Mouse (Mus musculus) mammary gland, adult 2 months (tissue): ENCODE measurements around the gene Pde8b. TPM values are rescaled to one million over a fixed set of nuclear protein-coding genes. Genes with fewer than 3 reads are reported as not detected.

Source experiments
- polyA plus RNA-seq: library from polyadenylated mRNA; depleted of rRNA; stranded (reverse); fragments of >200 nt; gene quantifications from 2 replicates; pipeline ENCODE4 v1.2.3, GENCODE M21; 2012; ENCODE audit warnings: low replicate concordance; rRNA removed

Pde8b gene
- polyA plus RNA-seq: 2.6 and 3.9 TPM in 2 replicates

GRCm38 (mm10) chr13:95249511-95250456 lies at the start of gene Pde8b:
Gene Pde8b, minus strand, starts transcription at chr13:95250336.

GRCm38 (mm10) chr13:94976219-94977186 lies 273.6 kb downstream of the Pde8b start, which contains the start of gene Wdr41:
Gene Wdr41, plus strand, starts transcription at chr13:94976344.

Other genes starting within 250 kb of the Pde8b start
- gene Zbed3, start 73.3 kb upstream of the Pde8b start, polyA plus RNA-seq: 27.9 and 28.6 TPM in 2 replicates
- gene Aggf1, start 125.0 kb upstream of the Pde8b start, polyA plus RNA-seq: 12.4 and 20.3 TPM in 2 replicates
- gene Crhbp, start 194.6 kb upstream of the Pde8b start, polyA plus RNA-seq: 0.14 TPM in 1 of 2 replicates, not detected in the other
- not detected in 2 replicates for gene S100z, start 228.4 kb upstream of the Pde8b start, polyA plus RNA-seq